Mouse (Mus musculus) hindbrain, embryonic 13.5 days (tissue): ENCODE results near the gene Slc1a5. TPM values are rescaled to one million over a fixed set of nuclear protein-coding genes. Genes with fewer than 3 reads are reported as not detected.
A peak's percentile ranks its signal among the peaks of the same experiment; 100 is the strongest.

Source experiments
- ATAC-seq: fragments of 200-750 bp; cut with Nextera tagmentation; 2 replicates; pipeline ENCODE4 v1.8.0; 2017; ENCODE audit warnings: moderate TSS enrichment; ENCODE audit not compliant: low FRiP score
- H3K27ac ChIP-seq: fragments of 300-500 bp; sonication (generic); 2 replicates; pipeline ENCODE4 v1.5.1; 2015; ENCODE audit warnings: inconsistent platforms, mild to moderate bottlenecking, moderate library complexity
- H3K27me3 ChIP-seq: fragments of 300-500 bp; sonication (generic); 2 replicates; pipeline ENCODE4 v1.6.1; 2015; ENCODE audit warnings: mild to moderate bottlenecking, inconsistent platforms
- H3K36me3 ChIP-seq: fragments of 300-500 bp; sonication (generic); 2 replicates; pipeline ENCODE4 v1.6.1; 2015; ENCODE audit warnings: mild to moderate bottlenecking, inconsistent platforms
- H3K4me1 ChIP-seq: fragments of 300-500 bp; sonication (generic); replicated peaks from 2 replicates; pipeline ENCODE4 v1.6.1; 2015; ENCODE audit warnings: inconsistent platforms
- H3K4me2 ChIP-seq: fragments of 300-500 bp; sonication (generic); 2 replicates; pipeline ENCODE4 v1.6.1; 2015; ENCODE audit warnings: inconsistent platforms, mild to moderate bottlenecking, moderate library complexity
- H3K4me3 ChIP-seq: fragments of 300-500 bp; sonication (generic); 2 replicates; pipeline ENCODE4 v1.5.1; 2015; ENCODE audit warnings: mild to moderate bottlenecking, inconsistent platforms
- H3K9ac ChIP-seq: fragments of 300-500 bp; sonication (generic); 2 replicates; pipeline ENCODE4 v1.6.1; 2015; ENCODE audit warnings: mild to moderate bottlenecking, inconsistent platforms
- H3K9me3 ChIP-seq: fragments of 300-500 bp; sonication (generic); 2 replicates; pipeline ENCODE4 v1.6.1; 2016; ENCODE audit warnings: inconsistent platforms
- WGBS: fragments of 180-500 bp; shearing (Covaris S2); methylation state at CpG from one replicate; pipeline ENCODE4 v1.1.7; 2015; 5-methylcytosine and 5-hydroxymethylcytosine counted together
- polyA plus RNA-seq: library from polyadenylated mRNA; unstranded; fragments of >200 nt; fragmentation: Nextera tagmentation; extraction: Ambion mirVana; gene quantifications from 2 replicates; pipeline ENCODE4 v1.2.1, GENCODE M21; 2015

Slc1a5 gene
- polyA plus RNA-seq, 1 experiment from 2014 or later = 8.7 TPM

GRCm38 (mm10) chr7:16842645-16843063 is 61.5 kb downstream of the Slc1a5 start, which contains the start of gene Prkd2:
Gene Prkd2 (plus strand): TSS chr7:16842902.
- H3K27ac ChIP-seq = peak within 1 kb of the TSS; percentile 67
- H3K4me3 ChIP-seq = peak within 1 kb of the TSS; percentile 57
- peaks cover 33% of the 10 kb centered on the region for H3K4me1 ChIP-seq
- H3K27me3 ChIP-seq = no peaks in the 10 kb centered on the region
- WGBS = under 1% methylated on average over 29 of the region's 32 CpGs
- H3K9ac ChIP-seq = peak within 1 kb of the TSS; percentile 85
- peak within 1 kb of the TSS; percentile 93 for H3K4me2 ChIP-seq
- peak; percentile 83 for ATAC-seq
- H3K9me3 ChIP-seq = no peaks in the 10 kb centered on the region
- H3K36me3 ChIP-seq = peaks cover 42% of the 10 kb centered on the region

- Histone ChIP-seq H3K9ac (peak overlapping the region; percentile 85), H3K9me3 (no peaks in the 10 kb centered on the region), H3K4me1 (peaks cover 33% of the 10 kb centered on the region), H3K4me3 (peak overlapping the region; percentile 57), H3K27ac (peak overlapping the region; percentile 67; the same call in 1 of the 2 replicates), H3K36me3 (peaks cover 32% of the 10 kb centered on the region), H3K27me3 (no peaks in the 10 kb centered on the region), H3K4me2 (peak overlapping the region; percentile 93)
- WGBS = 3% methylated on average over 33 of the region's 33 CpGs
- 0 out of 2 replicates have a peak, but pooled peaks have one; percentile 6 for ATAC-seq
Observed at GRCm38 (mm10) chr7:16843441-16844171, 62.5 kb downstream of the Slc1a5 start.

GRCm38 (mm10) chr7:16844696-16845071 is 63.5 kb downstream of the Slc1a5 start:
- H3K4me3 ChIP-seq = peak overlapping the region; percentile 8; the same call in 1 of the 2 replicates
- ATAC-seq = no peak
- H3K9ac ChIP-seq = peak overlapping the region; percentile 53; the same call in 1 of the 2 replicates
- peak overlapping the region; percentile 93 for H3K4me2 ChIP-seq
- H3K9me3 ChIP-seq = no peaks in the 10 kb centered on the region
- peaks cover 28% of the 10 kb centered on the region for H3K36me3 ChIP-seq
- peaks cover 33% of the 10 kb centered on the region for H3K4me1 ChIP-seq
- H3K27me3 ChIP-seq = no peaks in the 10 kb centered on the region
- WGBS = 67% methylated on average over 3 of the region's 3 CpGs
- H3K27ac ChIP-seq = 0 out of 2 replicates have a peak overlapping the region, but pooled peaks have one; percentile 3

GRCm38 (mm10) chr7:16845072-16845819 is 64.1 kb downstream of the Slc1a5 start:
- Histone ChIP-seq H3K4me2 (peak overlapping the region; percentile 93), H3K27me3 (no peaks in the 10 kb centered on the region), H3K4me1 (peaks cover 33% of the 10 kb centered on the region), H3K9me3 (no peaks in the 10 kb centered on the region), H3K9ac (peak overlapping the region; percentile 53), H3K27ac (0 out of 2 replicates have a peak overlapping the region, but pooled peaks have one; percentile 3), H3K4me3 (peak overlapping the region; percentile 15; the same call in 1 of the 2 replicates), H3K36me3 (peaks cover 28% of the 10 kb centered on the region)
- WGBS = 38% methylated on average over 14 of the region's 14 CpGs
- no peak for ATAC-seq

- H3K4me2 ChIP-seq = peak overlapping the region; percentile 93
- no peaks in the 10 kb centered on the region for H3K27me3 ChIP-seq
- H3K4me1 ChIP-seq = peaks cover 33% of the 10 kb centered on the region
- H3K9ac ChIP-seq = peak overlapping the region; percentile 53
- peaks cover 28% of the 10 kb centered on the region for H3K36me3 ChIP-seq
- H3K9me3 ChIP-seq = no peaks in the 10 kb centered on the region
- ATAC-seq = no peak
- 0 out of 2 replicates have a peak overlapping the region, but pooled peaks have one; percentile 15 for H3K4me3 ChIP-seq
- H3K27ac ChIP-seq = no peak overlapping the region
- WGBS = 43% methylated on average over 10 of the region's 10 CpGs
Observed at GRCm38 (mm10) chr7:16845820-16846167, 64.7 kb downstream of the Slc1a5 start.

- no peaks in the 10 kb centered on the region for H3K9me3 ChIP-seq
- no peak for ATAC-seq
Observed at GRCm38 (mm10) chr7:16846775-16847174, 65.6 kb downstream of the Slc1a5 start.

GRCm38 (mm10) chr7:16847507-16847906 is 66.4 kb downstream of the Slc1a5 start:
- Histone ChIP-seq H3K27ac (no peak overlapping the region), H3K36me3 (peaks cover 28% of the 10 kb centered on the region), H3K4me3 (no peak overlapping the region), H3K9me3 (no peaks in the 10 kb centered on the region), H3K4me2 (no peak overlapping the region), H3K9ac (no peak overlapping the region), H3K4me1 (peaks cover 29% of the 10 kb centered on the region), H3K27me3 (no peaks in the 10 kb centered on the region)
- WGBS = 89% methylated on average over 19 of the region's 19 CpGs
- ATAC-seq = no peak

More at GRCm38 (mm10) chr7:16846775-16847174, 65.6 kb downstream of the Slc1a5 start:
- 97% methylated on average over 5 of the region's 5 CpGs for WGBS
- no peak overlapping the region for H3K9ac ChIP-seq
- no peak overlapping the region for H3K4me2 ChIP-seq
- H3K27ac ChIP-seq = no peak overlapping the region
- no peak overlapping the region for H3K4me3 ChIP-seq
- H3K27me3 ChIP-seq = no peaks in the 10 kb centered on the region
- peaks cover 24% of the 10 kb centered on the region for H3K36me3 ChIP-seq
- peaks cover 33% of the 10 kb centered on the region for H3K4me1 ChIP-seq

Other genes starting within 250 kb of the Slc1a5 start
- 30.1 and 30.7 TPM in 2 replicates for gene Arhgap35, start 166.3 kb upstream of the Slc1a5 start, polyA plus RNA-seq
- gene Ceacam15, start 105.6 kb upstream of the Slc1a5 start, polyA plus RNA-seq = not detected in 2 replicates
- not detected in 2 replicates for gene Ceacam9, start 59.4 kb upstream of the Slc1a5 start, polyA plus RNA-seq
- 381 and 383 TPM in 2 replicates for gene Ap2s1, start 42.9 kb upstream of the Slc1a5 start, polyA plus RNA-seq
- 159 and 172 TPM in 2 replicates for gene Strn4, start 34.5 kb downstream of the Slc1a5 start, polyA plus RNA-seq
- 43.6 and 45.3 TPM in 2 replicates for gene Fkrp, start 35.4 kb downstream of the Slc1a5 start, polyA plus RNA-seq
- 6.6 and 7.3 TPM in 2 replicates for gene Prkd2, start 61.6 kb downstream of the Slc1a5 start, polyA plus RNA-seq
- gene Dact3, start 94.0 kb downstream of the Slc1a5 start, polyA plus RNA-seq = 2.8 and 2.9 TPM in 2 replicates
- gene Gng8, start 110.4 kb downstream of the Slc1a5 start, polyA plus RNA-seq = 6.1 and 8.2 TPM in 2 replicates
- 0.78 and 0.83 TPM in 2 replicates for gene Ptgir, start 125.2 kb downstream of the Slc1a5 start, polyA plus RNA-seq
- gene Calm3, start 142.8 kb downstream of the Slc1a5 start, polyA plus RNA-seq = 307 and 317 TPM in 2 replicates
- 110 and 117 TPM in 2 replicates for gene Pnmal2, start 163.3 kb downstream of the Slc1a5 start, polyA plus RNA-seq
- gene Pnmal1, start 178.3 kb downstream of the Slc1a5 start, polyA plus RNA-seq = 42.0 and 44.5 TPM in 2 replicates
- 3.7 and 4.4 TPM in 2 replicates for gene Gm42372, start 201.7 kb downstream of the Slc1a5 start, polyA plus RNA-seq
- gene Ccdc8, start 211.4 kb downstream of the Slc1a5 start, polyA plus RNA-seq = 5.5 and 5.9 TPM in 2 replicates
- gene Ppp5c, start 246.6 kb downstream of the Slc1a5 start, polyA plus RNA-seq = 109 and 115 TPM in 2 replicates